Mouse (Mus musculus) myocyte (in vitro differentiated cells): ENCODE measurements at regions not wholly inside any gene's neighbourhood (a gene's known extent, or its start where the extent isn't known, plus 50 kb on each side); places are given as distances from the start of the nearest gene placed in this dataset.

Experiments used
- MYOG ChIP-seq, 3 experiments: IDR thresholded peaks; one replicate each; pipeline ENCODE4 v1.6.1; 2011; ENCODE audit warnings: control low read depth in 2 of 3, low read depth in 2 of 3, mild to moderate bottlenecking in 2 of 3; ENCODE audit not compliant: insufficient read length in 2 of 3, control insufficient read depth in 1 of 3, insufficient read depth in 1 of 3
- POLR2A ChIP-seq: IDR thresholded peaks from one replicate; pipeline ENCODE4 v1.6.1; 2011; ENCODE audit warnings: low read depth, mild to moderate bottlenecking, control low read depth, moderate library complexity; ENCODE audit not compliant: insufficient read length
- POLR2AphosphoS2 ChIP-seq: IDR thresholded peaks from one replicate; pipeline ENCODE4 v1.6.1; 2011; ENCODE audit warnings: low read depth, control low read depth; ENCODE audit not compliant: insufficient read length
- REST ChIP-seq: IDR thresholded peaks from one replicate; pipeline ENCODE4 v1.6.1; 2011; ENCODE audit warnings: mild to moderate bottlenecking, control low read depth, moderate library complexity; ENCODE audit not compliant: insufficient read depth, insufficient read length
- TCF12 ChIP-seq: IDR thresholded peaks from one replicate; pipeline ENCODE4 v1.6.1; 2011; ENCODE audit warnings: mild to moderate bottlenecking, control low read depth; ENCODE audit not compliant: poor library complexity, insufficient read depth, severe bottlenecking
- USF1 ChIP-seq: IDR thresholded peaks from one replicate; pipeline ENCODE4 v1.6.1; 2011; ENCODE audit warnings: low read depth, mild to moderate bottlenecking, control low read depth, moderate library complexity

- TF ChIP-seq POLR2A (no peak), REST (no peak), MYOG (IDR thresholded peaks at IDR 0.05; ENCODE audit: control insufficient read depth in 1 of 3, insufficient read depth in 1 of 3, insufficient read length in 2 of 3, low read depth in 2 of 3) (no peak), USF1 (no peak), TCF12 (no peak), POLR2AphosphoS2 (no peak)
Observed at GRCm38 (mm10) chr6:49657988-49658387, 164.5 kb upstream of the Npy start.
